Mouse (Mus musculus): ENCODE data around the gene Gm21954. TPM values are rescaled to one million over a fixed set of nuclear protein-coding genes. Genes with fewer than 3 reads are reported as not detected.

Gene Gm21954
- polyA plus RNA-seq (2016; fragmentation: Nextera tagmentation; extraction: Ambion mirVana), result not detected in 2 replicates

DNA sequence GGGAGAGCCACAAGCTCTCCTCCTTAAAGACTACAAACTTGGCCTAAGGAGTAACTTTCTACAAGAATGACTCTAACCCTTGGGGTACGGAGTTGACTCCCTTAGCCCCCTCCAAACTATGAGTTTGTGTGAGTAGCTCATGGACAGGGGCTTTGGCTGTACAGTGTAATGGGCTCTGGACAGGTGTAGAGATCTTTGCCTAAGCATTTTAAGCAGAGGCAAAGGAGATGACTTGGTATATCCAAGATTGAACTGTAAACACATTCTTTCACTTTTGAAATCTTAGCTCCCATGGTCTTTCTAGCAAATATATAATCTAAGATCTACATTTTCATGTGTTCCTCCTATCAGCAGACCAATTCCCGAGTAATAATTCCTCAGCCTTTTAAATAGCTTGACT, at the start of gene Gm21954:
Gene Gm21954 (minus strand): TSS at position 101 of the 400 bp plus-strand sequence.
- no peak for ATAC-seq (ENCODE audit: insufficient number of reproducible peaks, insufficient read depth, low FRiP score, low TSS enrichment, low read depth)
- Histone ChIP-seq H3K4me1 (replicated peaks) (peaks cover 22% of the 10 kb centered on the region), H3K9ac (replicated peaks) (no peak within 1 kb of the TSS), H3K4me2 (no peak within 1 kb of the TSS), H3K9me3 (no peaks in the 10 kb centered on the region), H3K27me3 (no peaks in the 10 kb centered on the region), H3K36me3 (no peaks in the 10 kb centered on the region), H3K27ac (peak within 1 kb of the TSS; percentile 47; the same call in 1 of the 2 replicates), H3K4me3 (replicated peaks) (no peak within 1 kb of the TSS)
- WGBS, result 95% methylated on average over 2 of the region's 2 CpGs

DNA sequence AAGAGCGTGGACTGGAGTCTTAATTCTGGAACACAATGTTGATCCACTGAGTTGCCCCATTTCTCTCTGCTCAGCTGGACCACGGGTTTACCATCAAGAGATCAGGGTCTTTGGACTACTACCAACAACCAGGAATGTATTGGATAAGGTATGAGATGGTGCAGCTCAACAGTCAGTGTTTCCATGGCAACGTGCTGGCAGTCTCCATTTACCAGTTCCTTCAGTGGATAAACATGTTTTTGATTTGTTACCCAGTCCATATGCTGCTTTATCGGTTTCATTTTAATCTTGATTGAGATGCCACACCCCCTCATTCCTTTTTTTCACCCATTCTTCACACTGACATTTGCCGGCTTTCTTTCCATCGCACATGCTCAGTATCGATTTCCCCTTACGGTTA, 49.8 kb upstream of the Gm21954 start:
- no peaks in the 10 kb centered on the region for H3K36me3 ChIP-seq
- no peak overlapping the region for H3K9ac ChIP-seq (replicated peaks)
- H3K4me3 ChIP-seq (replicated peaks), result no peak overlapping the region
- no peak for ATAC-seq (ENCODE audit: insufficient number of reproducible peaks, insufficient read depth, low FRiP score, low TSS enrichment, low read depth)
- H3K4me1 ChIP-seq (replicated peaks), result peaks cover 77% of the 10 kb centered on the region
- no peaks in the 10 kb centered on the region for H3K27me3 ChIP-seq
- H3K4me2 ChIP-seq, result no peak overlapping the region
- WGBS, result 70% methylated on average over 8 of the region's 8 CpGs
- no peaks in the 10 kb centered on the region for H3K9me3 ChIP-seq
- peak overlapping the region; percentile 29; the same call in 1 of the 2 replicates for H3K27ac ChIP-seq

DNA sequence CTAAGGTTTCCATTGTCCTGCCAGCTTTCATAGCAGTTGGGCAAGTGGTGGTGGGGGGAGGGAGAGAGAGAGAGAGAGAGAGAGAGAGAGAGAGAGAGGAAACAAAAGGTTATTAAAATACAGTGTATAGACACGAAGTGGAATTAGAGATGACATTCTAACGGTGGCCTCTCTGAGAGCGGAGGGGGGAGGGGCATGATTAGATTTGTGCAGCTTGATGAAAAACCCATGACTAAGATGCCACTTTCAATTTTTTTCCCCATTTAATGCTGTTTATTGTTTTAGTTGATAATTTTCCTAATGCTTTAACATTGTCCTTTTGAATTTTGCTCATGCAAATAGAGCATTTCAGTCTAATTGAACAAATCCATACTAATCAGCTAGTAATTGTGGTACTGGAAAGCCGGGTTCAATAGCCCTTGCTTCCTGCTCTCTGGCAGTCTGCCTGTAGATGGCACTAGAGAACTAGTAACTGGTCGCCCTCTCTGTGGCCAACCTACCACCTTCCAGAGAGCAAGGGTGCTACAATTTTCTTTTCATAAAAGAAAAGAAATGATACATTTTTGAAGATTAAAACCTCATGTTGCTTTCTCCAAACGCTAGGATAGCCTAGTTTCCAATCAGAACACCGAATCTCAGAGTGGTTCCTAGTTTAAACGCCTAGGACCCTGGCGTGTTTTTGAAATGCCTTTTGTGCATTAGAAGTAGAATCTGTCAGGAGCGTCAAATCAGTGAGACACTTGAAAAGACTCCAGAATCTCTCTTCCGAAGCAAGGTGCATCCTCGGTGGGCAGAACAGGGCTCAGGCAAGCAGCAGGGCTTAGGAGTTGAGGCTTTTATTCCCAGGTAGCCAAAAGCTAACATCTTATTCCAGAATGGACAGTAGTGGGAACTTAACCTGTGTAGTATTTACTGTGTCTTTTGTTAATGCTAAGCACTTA, 48.5 kb upstream of the Gm21954 start:
- Histone ChIP-seq H3K4me1 (replicated peaks) (peaks cover 77% of the 10 kb centered on the region), H3K4me3 (replicated peaks) (no peak overlapping the region), H3K27me3 (no peaks in the 10 kb centered on the region), H3K27ac (0 out of 2 replicates have a peak overlapping the region, but pooled peaks have one; percentile 59), H3K9me3 (no peaks in the 10 kb centered on the region), H3K36me3 (no peaks in the 10 kb centered on the region), H3K4me2 (no peak overlapping the region), H3K9ac (replicated peaks) (no peak overlapping the region)
- ATAC-seq (ENCODE audit: insufficient number of reproducible peaks, insufficient read depth, low FRiP score, low TSS enrichment, low read depth), result no peak
- WGBS, result 24% methylated on average over 12 of the region's 12 CpGs

DNA sequence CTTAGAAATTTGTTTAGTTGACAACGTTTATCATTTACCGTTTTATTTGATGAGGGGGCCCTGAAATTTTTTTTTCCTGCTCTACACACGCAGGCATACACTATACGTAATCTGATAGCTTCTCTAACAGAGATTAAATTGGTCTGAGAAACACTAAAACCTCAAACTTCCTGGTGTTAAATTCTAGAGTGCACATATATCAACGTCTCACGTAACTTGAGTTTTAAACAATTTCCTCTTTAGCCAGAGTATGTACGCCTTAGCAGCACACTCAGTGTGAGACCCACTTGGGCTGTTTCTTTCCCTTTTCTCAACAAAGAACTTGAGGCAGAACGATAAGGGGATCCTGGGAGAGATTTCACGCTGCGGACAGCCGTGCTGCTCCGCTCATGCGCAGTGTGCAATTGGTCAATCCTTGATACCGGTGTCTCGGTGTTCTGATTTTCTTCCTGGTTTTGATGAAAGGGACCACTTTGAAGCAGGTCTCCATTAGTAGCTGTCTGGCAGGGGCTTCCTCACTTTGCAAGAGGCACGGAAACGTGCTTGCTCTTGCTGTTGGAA, 45.5 kb upstream of the Gm21954 start:
- H3K27ac ChIP-seq, result peak overlapping the region; percentile 89
- H3K4me3 ChIP-seq (replicated peaks), result no peak overlapping the region
- H3K27me3 ChIP-seq, result no peaks in the 10 kb centered on the region
- H3K9ac ChIP-seq (replicated peaks), result 0 out of 2 replicates have a peak overlapping the region, but pooled peaks have one; percentile 18
- H3K9me3 ChIP-seq, result no peaks in the 10 kb centered on the region
- 37% methylated on average over 17 of the region's 17 CpGs for WGBS
- H3K36me3 ChIP-seq, result no peaks in the 10 kb centered on the region
- H3K4me1 ChIP-seq (replicated peaks), result peaks cover 55% of the 10 kb centered on the region
- peak overlapping the region; percentile 36 for H3K4me2 ChIP-seq
- ATAC-seq (ENCODE audit: insufficient number of reproducible peaks, insufficient read depth, low FRiP score, low TSS enrichment, low read depth), result no peak

DNA sequence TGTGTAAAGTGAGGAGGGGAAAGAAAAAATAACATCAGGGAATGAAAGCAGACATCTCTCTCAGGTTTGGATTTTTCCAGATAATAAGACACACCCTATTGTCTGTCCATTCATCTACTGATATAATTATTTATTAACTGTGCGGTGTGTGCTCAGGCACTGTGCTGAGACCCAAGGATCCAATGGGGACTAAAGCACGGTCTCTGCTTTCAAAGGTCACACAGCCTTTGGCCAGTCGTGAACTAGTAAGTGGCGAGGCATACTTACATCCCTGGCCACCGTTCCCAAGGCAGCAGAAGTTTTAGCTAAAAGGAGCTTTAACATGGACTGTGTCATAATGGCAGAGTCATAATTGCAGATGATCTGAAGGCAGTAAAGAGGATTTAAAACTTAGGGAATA, 44.0 kb upstream of the Gm21954 start:
- ATAC-seq (ENCODE audit: insufficient number of reproducible peaks, insufficient read depth, low FRiP score, low TSS enrichment, low read depth), result no peak
- Histone ChIP-seq H3K9ac (replicated peaks) (no peak overlapping the region), H3K27me3 (no peaks in the 10 kb centered on the region), H3K4me1 (replicated peaks) (peaks cover 57% of the 10 kb centered on the region), H3K36me3 (no peaks in the 10 kb centered on the region), H3K4me3 (replicated peaks) (no peak overlapping the region), H3K4me2 (no peak overlapping the region), H3K27ac (0 out of 2 replicates have a peak overlapping the region, but pooled peaks have one; percentile 89), H3K9me3 (no peaks in the 10 kb centered on the region)
- 19% methylated on average over 5 of the region's 5 CpGs for WGBS

DNA sequence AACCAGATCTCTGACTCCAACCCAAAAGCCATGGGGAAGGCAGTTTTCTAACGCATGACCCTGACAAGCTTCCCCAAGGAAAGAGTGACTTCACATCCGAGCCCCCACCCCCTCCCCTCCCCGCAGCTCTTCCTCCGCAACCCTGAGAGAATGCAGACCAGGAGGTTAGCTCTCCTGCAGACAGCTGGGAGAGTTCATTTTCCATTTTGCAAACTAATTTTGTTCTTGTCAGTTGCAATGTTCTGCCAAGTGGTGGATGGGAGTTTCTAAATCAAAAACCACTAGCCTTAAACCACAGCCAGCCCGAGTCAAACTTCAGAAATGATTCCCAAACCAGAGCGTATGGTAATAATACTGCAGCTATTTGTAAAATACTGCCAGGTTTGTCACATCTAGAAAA, 39.6 kb upstream of the Gm21954 start:
- peaks cover 11% of the 10 kb centered on the region for H3K36me3 ChIP-seq
- H3K9ac ChIP-seq (replicated peaks), result no peak overlapping the region
- no peaks in the 10 kb centered on the region for H3K9me3 ChIP-seq
- no peak overlapping the region for H3K4me3 ChIP-seq (replicated peaks)
- H3K27me3 ChIP-seq, result no peaks in the 10 kb centered on the region
- no peak overlapping the region for H3K27ac ChIP-seq
- H3K4me1 ChIP-seq (replicated peaks), result peaks cover 54% of the 10 kb centered on the region
- 0 out of 2 replicates have a peak, but pooled peaks have one; percentile 38 for ATAC-seq (ENCODE audit: insufficient number of reproducible peaks, insufficient read depth, low FRiP score, low TSS enrichment, low read depth)
- WGBS, result 39% methylated on average over 6 of the region's 6 CpGs
- H3K4me2 ChIP-seq, result no peak overlapping the region

DNA sequence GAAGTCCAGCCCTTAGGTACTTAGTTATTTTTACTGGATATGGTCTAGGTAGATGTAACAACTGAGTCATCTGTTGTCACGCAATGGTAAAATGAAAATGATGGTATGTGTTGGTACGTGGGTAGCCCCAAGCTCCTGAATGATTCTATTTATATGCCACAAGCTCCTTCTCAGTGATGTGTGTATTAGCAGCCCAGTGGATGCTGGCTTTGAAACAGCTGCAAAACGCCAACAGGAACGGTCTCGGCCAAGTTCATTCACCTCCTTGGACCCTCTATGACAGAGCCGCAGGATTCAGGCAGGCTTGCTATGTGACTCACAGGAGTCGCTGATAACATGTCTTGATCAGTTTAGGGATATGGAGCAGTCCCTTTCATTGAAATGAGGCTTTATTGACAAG, 38.2 kb upstream of the Gm21954 start:
- Histone ChIP-seq H3K27me3 (no peaks in the 10 kb centered on the region), H3K27ac (peak overlapping the region; percentile 70), H3K9me3 (peaks cover 3% of the 10 kb centered on the region; the same call in 1 of the 2 replicates), H3K4me2 (no peak overlapping the region), H3K4me3 (replicated peaks) (no peak overlapping the region), H3K36me3 (peaks cover 15% of the 10 kb centered on the region), H3K4me1 (replicated peaks) (peaks cover 41% of the 10 kb centered on the region), H3K9ac (replicated peaks) (no peak overlapping the region)
- no peak for ATAC-seq (ENCODE audit: insufficient number of reproducible peaks, insufficient read depth, low FRiP score, low TSS enrichment, low read depth)
- 80% methylated on average over 7 of the region's 7 CpGs for WGBS

DNA sequence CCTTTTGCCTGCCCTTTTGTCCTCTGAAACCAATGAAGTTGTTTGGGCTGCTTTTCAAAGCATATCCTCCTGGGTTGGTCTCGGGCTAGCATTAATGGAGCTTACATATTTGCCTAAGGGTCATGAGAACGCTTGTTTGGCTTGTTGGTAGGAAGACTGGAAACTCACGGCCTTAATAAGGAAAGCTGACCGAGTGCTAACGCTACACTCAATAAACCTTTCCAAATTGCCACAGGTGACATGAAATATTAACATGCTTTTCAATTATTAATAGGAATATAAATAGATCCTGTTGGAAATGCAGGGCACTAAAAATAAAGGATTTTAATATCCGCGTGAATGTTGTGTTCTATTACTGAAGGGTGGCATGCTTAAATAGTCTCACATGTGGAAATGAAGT, 27.3 kb upstream of the Gm21954 start:
- peak overlapping the region; percentile 76 for H3K27ac ChIP-seq
- H3K4me3 ChIP-seq (replicated peaks), result no peak overlapping the region
- H3K9ac ChIP-seq (replicated peaks), result no peak overlapping the region
- 0 out of 2 replicates have a peak, but pooled peaks cover 4% of the 10 kb centered on the region for H3K36me3 ChIP-seq
- H3K4me1 ChIP-seq (replicated peaks), result peaks cover 43% of the 10 kb centered on the region
- H3K9me3 ChIP-seq, result peaks cover 4% of the 10 kb centered on the region; the same call in 1 of the 2 replicates
- 56% methylated on average over 7 of the region's 7 CpGs for WGBS
- H3K27me3 ChIP-seq, result no peaks in the 10 kb centered on the region
- H3K4me2 ChIP-seq, result no peak overlapping the region
- ATAC-seq (ENCODE audit: insufficient number of reproducible peaks, insufficient read depth, low FRiP score, low TSS enrichment, low read depth), result no peak

DNA sequence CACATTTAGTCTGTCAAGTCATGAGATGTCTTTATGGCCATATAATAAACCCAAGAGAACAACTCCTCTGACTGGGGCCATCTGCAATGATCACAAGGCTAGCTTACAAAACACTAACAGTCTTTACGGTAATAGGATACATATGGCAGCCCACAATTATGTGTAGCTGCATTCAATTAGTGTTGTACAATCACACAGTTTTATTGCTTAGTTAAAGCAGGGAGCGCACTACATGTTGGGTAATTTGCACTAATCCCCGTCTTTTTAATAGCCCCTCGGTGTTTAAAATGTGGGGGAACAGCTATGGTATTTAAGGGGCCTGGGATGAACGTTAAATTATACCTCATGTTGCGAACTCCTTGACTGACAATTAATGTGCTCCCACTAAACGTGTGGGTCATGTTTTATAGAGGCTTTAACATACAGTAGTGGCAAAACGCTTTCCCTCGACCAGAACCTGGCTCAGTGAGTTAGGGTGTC, 24.5 kb upstream of the Gm21954 start:
- no peak overlapping the region for H3K4me3 ChIP-seq (replicated peaks)
- H3K27ac ChIP-seq, result peak overlapping the region; percentile 77
- no peaks in the 10 kb centered on the region for H3K27me3 ChIP-seq
- H3K9me3 ChIP-seq, result no peaks in the 10 kb centered on the region
- H3K36me3 ChIP-seq, result no peaks in the 10 kb centered on the region; the same call in 1 of the 2 replicates
- H3K4me2 ChIP-seq, result peak overlapping the region; percentile 3; the same call in 1 of the 2 replicates
- 4% methylated on average over 9 of the region's 9 CpGs for WGBS
- no peak overlapping the region for H3K9ac ChIP-seq (replicated peaks)
- peaks cover 50% of the 10 kb centered on the region for H3K4me1 ChIP-seq (replicated peaks)
- ATAC-seq (ENCODE audit: insufficient number of reproducible peaks, insufficient read depth, low FRiP score, low TSS enrichment, low read depth), result peak; percentile 82

DNA sequence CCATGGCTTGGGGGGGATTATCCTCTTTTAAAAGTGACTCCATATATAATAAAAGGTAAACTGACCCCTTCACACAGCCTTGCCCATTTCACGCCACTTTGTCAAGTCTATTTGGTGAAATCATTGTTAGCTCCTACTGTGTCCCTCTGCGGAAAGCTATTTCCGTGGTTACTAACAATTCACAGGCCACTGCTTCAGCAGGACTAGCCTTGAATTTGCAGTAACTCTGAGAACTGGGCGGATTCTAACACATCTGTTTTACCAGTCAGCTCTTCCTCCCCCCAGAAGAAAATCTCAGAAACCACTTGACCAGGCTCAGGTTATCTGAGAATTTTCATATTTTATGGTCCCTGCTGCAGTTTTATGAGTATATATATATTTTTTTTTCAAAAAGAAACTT, 23.9 kb upstream of the Gm21954 start:
- peak; percentile 28; the same call in 1 of the 2 replicates for ATAC-seq (ENCODE audit: insufficient number of reproducible peaks, insufficient read depth, low FRiP score, low TSS enrichment, low read depth)

DNA sequence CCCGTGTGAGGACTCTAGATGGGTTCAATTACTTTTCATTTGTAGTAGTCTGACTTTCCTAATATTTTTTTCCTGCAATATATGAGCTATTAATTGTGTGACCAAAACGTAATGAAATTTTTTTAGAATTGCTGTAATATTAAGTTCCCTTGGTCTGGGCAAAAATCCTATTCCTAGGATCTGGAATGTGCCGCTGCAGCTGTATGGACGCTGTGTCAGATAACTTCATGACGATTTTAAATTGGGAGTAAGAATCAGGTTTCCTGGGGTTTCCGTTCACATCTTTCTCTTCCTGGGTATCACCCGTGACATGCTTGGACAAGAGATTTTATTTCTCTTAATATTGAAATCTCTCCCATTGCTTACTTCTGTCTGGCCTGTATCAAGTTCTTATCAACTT, 23.2 kb upstream of the Gm21954 start:
- 24% methylated on average over 7 of the region's 7 CpGs for WGBS
- Histone ChIP-seq H3K4me2 (no peak overlapping the region), H3K27ac (peak overlapping the region; percentile 41; the same call in 1 of the 2 replicates), H3K36me3 (no peaks in the 10 kb centered on the region; the same call in 1 of the 2 replicates), H3K27me3 (no peaks in the 10 kb centered on the region), H3K4me3 (replicated peaks) (no peak overlapping the region), H3K9me3 (no peaks in the 10 kb centered on the region), H3K4me1 (replicated peaks) (peaks cover 50% of the 10 kb centered on the region), H3K9ac (replicated peaks) (no peak overlapping the region)
- ATAC-seq (ENCODE audit: insufficient number of reproducible peaks, insufficient read depth, low FRiP score, low TSS enrichment, low read depth), result no peak

More for the DNA sequence above, 23.9 kb upstream of the Gm21954 start:
- Histone ChIP-seq H3K9me3 (no peaks in the 10 kb centered on the region), H3K27ac (peak overlapping the region; percentile 77), H3K4me3 (replicated peaks) (no peak overlapping the region), H3K27me3 (no peaks in the 10 kb centered on the region), H3K4me1 (replicated peaks) (peaks cover 50% of the 10 kb centered on the region), H3K9ac (replicated peaks) (no peak overlapping the region), H3K36me3 (no peaks in the 10 kb centered on the region; the same call in 1 of the 2 replicates), H3K4me2 (no peak overlapping the region)
- 7% methylated on average over 4 of the region's 4 CpGs for WGBS
